Mouse (Mus musculus): ENCODE results near the gene Kctd13. TPM values are rescaled to one million over a fixed set of nuclear protein-coding genes. Genes with fewer than 3 reads are reported as not detected.
"Not testable (repeated sequence)": the region's sequence is repeated elsewhere in the genome, so short reads cannot be mapped to it uniquely, and the experiment has no call there.

The Kctd13 gene
- total RNA-seq (2017) = 9.3 and 15.8 TPM in 2 replicates

GRCm38 (mm10) chr7:126928384-126929037 is at the start of gene Kctd13:
Kctd13 (plus strand) TSS chr7:126928879.
- peak; percentile 82 to 91 for ATAC-seq (replicated peaks in 1 of 2; ENCODE audit: insufficient read depth in 1 of 2, low FRiP score in 2 of 2, low TSS enrichment in 1 of 2, low read depth in 1 of 2, poor library complexity in 2 of 2, severe bottlenecking in 2 of 2)

- ATAC-seq (replicated peaks in 1 of 2; ENCODE audit: insufficient read depth in 1 of 2, low FRiP score in 2 of 2, low TSS enrichment in 1 of 2, low read depth in 1 of 2, poor library complexity in 2 of 2, severe bottlenecking in 2 of 2) = no peak
These were observed 47.6 kb upstream of the Kctd13 start for GRCm38 (mm10) chr7:126881040-126881439.

DNA sequence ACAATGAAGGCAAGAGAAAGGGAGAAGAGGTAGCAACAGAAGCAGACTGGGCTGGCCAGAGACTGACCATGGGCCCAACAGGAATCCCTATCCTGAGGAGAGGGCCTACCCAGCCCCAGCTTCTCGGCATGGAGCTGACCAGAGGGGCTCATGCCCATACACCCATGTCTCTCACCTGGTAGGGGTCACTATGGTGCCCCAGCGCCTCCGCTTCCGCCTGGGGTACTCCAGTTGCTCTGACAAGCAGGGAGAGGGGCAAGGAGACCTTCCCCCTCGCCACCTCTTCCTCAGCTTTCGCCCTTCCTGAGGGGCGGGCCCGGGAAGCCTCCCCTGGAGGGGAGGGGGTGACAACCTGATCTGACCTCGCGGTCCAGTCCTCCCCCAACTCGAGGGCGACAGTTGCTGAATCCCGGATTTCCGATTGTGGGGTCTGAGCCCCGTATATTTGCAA is 44.9 kb upstream of the Kctd13 start:
- no peak for ATAC-seq (replicated peaks in 1 of 2; ENCODE audit: insufficient read depth in 1 of 2, low FRiP score in 2 of 2, low TSS enrichment in 1 of 2, low read depth in 1 of 2, poor library complexity in 2 of 2, severe bottlenecking in 2 of 2)

DNA sequence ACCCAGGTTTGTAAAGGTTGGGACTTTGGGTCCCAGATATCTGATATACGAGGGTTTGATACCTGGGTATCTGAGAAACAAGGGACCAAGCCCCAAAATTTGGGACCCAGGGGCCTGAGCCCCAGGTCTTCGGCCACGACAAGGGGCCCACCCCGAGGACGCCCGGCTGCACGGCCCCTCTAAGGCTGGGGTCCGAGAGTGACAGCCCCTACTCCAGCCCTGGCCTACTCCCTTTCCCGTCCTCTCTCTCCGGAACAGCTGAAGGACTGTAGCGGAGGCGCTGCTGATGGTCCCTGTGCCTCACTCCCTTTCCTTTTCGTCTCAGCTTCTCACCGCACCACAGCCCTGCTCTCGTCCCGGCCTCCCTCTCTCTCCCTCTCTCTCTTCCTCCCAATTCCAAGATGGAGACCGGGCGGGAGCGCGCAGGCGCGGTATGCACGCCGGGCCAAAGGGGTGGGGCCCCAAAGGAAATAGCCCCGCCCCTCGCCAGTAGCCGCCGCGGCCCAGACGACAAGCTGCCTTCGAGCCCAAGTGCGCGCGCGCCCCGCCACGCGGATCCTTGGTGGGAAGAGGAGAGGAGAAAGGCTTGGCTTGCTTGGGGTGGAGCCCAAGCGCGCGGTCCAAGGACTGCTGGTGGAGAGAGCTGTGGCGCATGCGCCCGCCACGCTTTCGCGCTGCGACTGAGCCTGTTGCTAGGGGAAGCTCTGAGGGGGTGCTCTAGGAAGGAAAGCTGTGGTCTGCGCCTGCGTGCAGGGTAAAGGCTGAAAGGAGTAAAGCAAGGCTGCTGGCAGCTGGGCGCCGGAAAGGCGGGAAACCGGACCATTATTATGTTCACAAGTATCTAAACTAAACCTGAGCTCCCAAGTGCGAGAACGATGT is 44.2 kb upstream of the Kctd13 start, which contains the start of gene Taok2:
TSS of gene Taok2 (minus strand) at position 418 of the 879 bp plus-strand sequence.
- peak; percentile 92 to 96 for ATAC-seq (replicated peaks in 1 of 2; ENCODE audit: insufficient read depth in 1 of 2, low FRiP score in 2 of 2, low TSS enrichment in 1 of 2, low read depth in 1 of 2, poor library complexity in 2 of 2, severe bottlenecking in 2 of 2)

DNA sequence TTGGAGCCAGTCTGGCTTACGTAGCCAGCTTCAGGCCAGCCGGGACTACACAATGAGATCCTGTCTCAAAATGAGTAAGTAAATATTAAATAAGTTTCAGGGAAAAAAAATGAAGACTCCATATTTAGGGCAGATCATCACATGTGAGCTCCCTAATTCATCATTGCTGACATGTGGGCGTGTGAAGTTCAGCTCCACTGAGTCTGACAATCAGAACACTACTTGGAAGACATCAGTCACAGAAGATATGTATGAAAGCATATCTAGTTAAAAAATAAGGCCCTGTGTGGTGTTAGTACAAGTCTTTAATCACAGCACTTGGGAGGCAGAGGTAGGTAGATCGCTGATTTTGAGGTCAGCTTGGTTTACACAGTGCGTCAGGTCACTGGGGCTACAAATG is 41.4 kb upstream of the Kctd13 start:
- no peak for ATAC-seq (replicated peaks in 1 of 2; ENCODE audit: insufficient read depth in 1 of 2, low FRiP score in 2 of 2, low TSS enrichment in 1 of 2, low read depth in 1 of 2, poor library complexity in 2 of 2, severe bottlenecking in 2 of 2)

GRCm38 (mm10) chr7:126888852-126889251 is 39.8 kb upstream of the Kctd13 start:
- no peak for ATAC-seq (replicated peaks in 1 of 2; ENCODE audit: insufficient read depth in 1 of 2, low FRiP score in 2 of 2, low TSS enrichment in 1 of 2, low read depth in 1 of 2, poor library complexity in 2 of 2, severe bottlenecking in 2 of 2)

- peak; percentile 12 to 18; a peak in 1 of 4 replicates for ATAC-seq (replicated peaks in 1 of 2; ENCODE audit: insufficient read depth in 1 of 2, low FRiP score in 2 of 2, low TSS enrichment in 1 of 2, low read depth in 1 of 2, poor library complexity in 2 of 2, severe bottlenecking in 2 of 2)
These were observed 31.8 kb upstream of the Kctd13 start for GRCm38 (mm10) chr7:126896912-126897311.

GRCm38 (mm10) chr7:126897390-126898101 is 31.1 kb upstream of the Kctd13 start:
- peak; percentile 63 to 78 for ATAC-seq (replicated peaks in 1 of 2; ENCODE audit: insufficient read depth in 1 of 2, low FRiP score in 2 of 2, low TSS enrichment in 1 of 2, low read depth in 1 of 2, poor library complexity in 2 of 2, severe bottlenecking in 2 of 2)

DNA sequence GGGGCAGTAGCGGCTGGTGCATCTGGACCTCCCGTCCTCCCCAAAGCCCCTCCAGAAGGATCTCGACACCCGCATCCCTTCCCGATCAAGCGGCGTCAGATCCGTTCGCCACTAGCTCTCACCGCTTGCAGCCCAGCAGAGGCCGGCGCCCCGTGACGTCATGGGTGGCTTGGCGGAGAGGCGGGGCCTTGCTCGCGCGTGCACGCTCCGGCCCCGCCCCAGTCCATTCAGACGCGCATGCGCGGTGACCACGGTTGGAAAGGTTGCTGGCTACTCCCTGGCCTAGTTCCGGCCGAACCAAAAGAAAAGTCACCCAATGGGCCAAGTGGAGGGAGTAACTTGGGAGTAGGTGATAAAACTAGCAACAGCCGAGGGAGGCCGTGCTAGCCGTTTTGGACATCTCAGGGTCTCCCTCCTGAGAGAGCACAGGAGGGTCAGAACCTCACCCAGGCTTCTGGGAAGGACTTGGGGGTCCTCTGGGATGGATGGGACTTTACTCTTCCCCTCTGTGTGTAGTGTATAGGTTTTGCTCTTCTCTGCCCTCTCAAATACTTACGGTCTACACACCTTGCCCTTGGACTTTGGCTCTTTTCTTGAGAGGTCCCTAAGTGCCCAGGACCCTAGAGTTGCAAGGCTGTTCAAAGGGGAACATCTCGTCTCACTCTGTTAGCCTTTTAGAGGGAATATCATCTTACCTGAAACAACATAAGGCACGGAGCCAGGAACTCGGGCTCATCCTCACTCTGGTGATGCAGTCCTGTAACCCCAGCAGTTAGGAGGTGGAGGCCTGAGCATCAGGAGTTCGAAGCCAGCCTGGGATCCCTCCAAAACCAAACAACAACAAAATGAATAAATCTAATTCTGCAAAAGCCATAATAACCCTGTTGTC is 30.3 kb upstream of the Kctd13 start:
- peak; percentile 88 to 92 for ATAC-seq (replicated peaks in 1 of 2; ENCODE audit: insufficient read depth in 1 of 2, low FRiP score in 2 of 2, low TSS enrichment in 1 of 2, low read depth in 1 of 2, poor library complexity in 2 of 2, severe bottlenecking in 2 of 2)

DNA sequence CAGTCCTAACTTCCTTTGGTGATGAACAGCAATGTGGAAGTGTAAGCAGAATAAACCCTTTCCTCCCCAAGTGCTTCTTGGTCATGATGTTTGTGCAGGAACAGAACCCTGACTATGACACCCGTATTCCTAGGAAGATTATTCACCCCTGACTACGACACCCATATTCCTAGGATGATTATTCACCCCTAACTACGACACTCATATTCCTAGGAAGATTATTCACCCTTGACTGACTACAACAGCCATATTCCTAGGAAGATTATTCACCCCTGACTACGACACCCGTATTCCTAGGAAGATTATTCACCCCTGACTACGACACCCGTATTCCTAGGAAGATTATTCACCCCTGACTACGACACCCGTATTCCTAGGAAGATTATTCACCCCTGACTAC is 28.9 kb upstream of the Kctd13 start:
- ATAC-seq (replicated peaks in 1 of 2; ENCODE audit: insufficient read depth in 1 of 2, low FRiP score in 2 of 2, low TSS enrichment in 1 of 2, low read depth in 1 of 2, poor library complexity in 2 of 2, severe bottlenecking in 2 of 2) = not testable (repeated sequence)

DNA sequence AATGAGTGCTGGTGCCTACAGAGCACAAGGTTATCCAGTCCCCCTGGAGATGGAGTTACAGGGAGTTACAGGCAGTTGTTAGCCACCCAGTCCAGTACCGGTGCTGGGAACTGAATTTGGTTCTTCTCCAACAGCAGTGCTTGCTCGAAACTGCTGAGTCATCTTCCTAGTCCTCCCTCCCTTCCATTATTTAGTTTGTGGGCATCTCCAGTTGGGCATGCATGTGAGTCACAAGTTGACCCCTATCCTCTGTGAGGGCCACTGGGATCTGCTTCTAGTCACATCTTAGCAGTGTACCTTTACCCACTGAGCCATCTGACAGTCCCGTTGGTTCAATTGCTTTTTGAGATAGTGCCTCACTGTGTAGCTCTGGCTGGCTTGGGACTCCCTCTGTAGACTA is 23.1 kb upstream of the Kctd13 start:
- ATAC-seq (replicated peaks in 1 of 2; ENCODE audit: insufficient read depth in 1 of 2, low FRiP score in 2 of 2, low TSS enrichment in 1 of 2, low read depth in 1 of 2, poor library complexity in 2 of 2, severe bottlenecking in 2 of 2) = no peak

- no peak for ATAC-seq (replicated peaks in 1 of 2; ENCODE audit: insufficient read depth in 1 of 2, low FRiP score in 2 of 2, low TSS enrichment in 1 of 2, low read depth in 1 of 2, poor library complexity in 2 of 2, severe bottlenecking in 2 of 2)
These were observed 13.8 kb upstream of the Kctd13 start for GRCm38 (mm10) chr7:126914844-126915243.

GRCm38 (mm10) chr7:126918356-126918755 is 10.3 kb upstream of the Kctd13 start:
- not testable (repeated sequence) for ATAC-seq (replicated peaks in 1 of 2; ENCODE audit: insufficient read depth in 1 of 2, low FRiP score in 2 of 2, low TSS enrichment in 1 of 2, low read depth in 1 of 2, poor library complexity in 2 of 2, severe bottlenecking in 2 of 2)

GRCm38 (mm10) chr7:126919973-126920372 is 8.7 kb upstream of the Kctd13 start:
- no peak for ATAC-seq (replicated peaks in 1 of 2; ENCODE audit: insufficient read depth in 1 of 2, low FRiP score in 2 of 2, low TSS enrichment in 1 of 2, low read depth in 1 of 2, poor library complexity in 2 of 2, severe bottlenecking in 2 of 2)

DNA sequence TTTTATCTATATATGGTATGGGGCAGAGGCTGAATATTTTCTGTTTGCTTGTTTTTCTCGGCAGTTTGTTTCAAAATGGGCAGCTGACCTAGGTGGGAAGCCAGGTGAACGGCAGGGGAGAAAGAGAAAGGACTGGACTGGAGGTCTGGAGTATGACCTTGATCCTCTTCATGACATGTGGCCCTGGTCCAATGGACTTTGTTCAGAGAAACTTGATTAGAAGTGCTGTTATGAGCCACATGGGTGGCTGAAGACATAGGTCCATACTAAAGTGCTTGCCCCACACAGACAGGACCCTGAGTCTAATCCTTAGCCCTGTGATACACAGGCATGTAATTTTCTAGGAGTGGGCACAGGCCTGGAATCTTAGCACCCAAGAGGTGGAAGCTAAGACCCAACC is 7.1 kb upstream of the Kctd13 start:
- no peak for ATAC-seq (replicated peaks in 1 of 2; ENCODE audit: insufficient read depth in 1 of 2, low FRiP score in 2 of 2, low TSS enrichment in 1 of 2, low read depth in 1 of 2, poor library complexity in 2 of 2, severe bottlenecking in 2 of 2)

- ATAC-seq (replicated peaks in 1 of 2; ENCODE audit: insufficient read depth in 1 of 2, low FRiP score in 2 of 2, low TSS enrichment in 1 of 2, low read depth in 1 of 2, poor library complexity in 2 of 2, severe bottlenecking in 2 of 2) = no peak
These were observed 6.0 kb upstream of the Kctd13 start, which contains the start of gene Tmem219 for GRCm38 (mm10) chr7:126922624-126923060. Tmem219 (minus strand) TSS chr7:126922917.

DNA sequence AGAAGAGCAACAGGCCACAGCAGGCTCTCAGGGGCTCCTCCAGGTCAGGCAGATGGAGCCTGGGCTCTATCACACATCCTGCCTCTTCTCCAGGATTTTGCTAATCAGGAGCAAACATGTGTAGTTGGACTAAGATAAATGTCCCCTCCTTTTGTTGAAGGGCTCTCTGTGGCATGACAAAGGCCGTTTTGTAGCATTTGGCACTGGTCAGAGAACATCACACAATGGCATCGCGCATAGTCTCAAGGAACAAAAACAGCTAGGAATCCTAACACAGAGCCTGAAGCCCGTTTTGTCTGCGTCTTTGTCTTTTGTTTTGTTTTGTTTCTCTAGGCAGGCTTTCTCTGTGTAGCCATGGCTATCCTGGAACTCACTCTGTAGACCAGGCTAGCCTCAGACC is 4.7 kb upstream of the Kctd13 start:
- ATAC-seq (replicated peaks in 1 of 2; ENCODE audit: insufficient read depth in 1 of 2, low FRiP score in 2 of 2, low TSS enrichment in 1 of 2, low read depth in 1 of 2, poor library complexity in 2 of 2, severe bottlenecking in 2 of 2) = no peak

Measured in hematopoietic stem cell, adult 5-6 weeks (primary cell).